Mouse (Mus musculus) liver, embryonic 12.5 days (tissue): Measurements from ENCODE around the gene Kif13a. TPM values are rescaled to one million over a fixed set of nuclear protein-coding genes. Genes with fewer than 3 reads are reported as not detected.

Source experiments
- ATAC-seq: fragments of 200-750 bp; cut with Nextera tagmentation; 2 replicates; pipeline ENCODE4 v1.8.0; 2017; ENCODE audit warnings: moderate number of reproducible peaks, mild to moderate bottlenecking, moderate library complexity
- H3K27ac ChIP-seq: fragments of 300-500 bp; sonication (generic); 2 replicates; pipeline ENCODE4 v1.5.1; 2016; ENCODE audit warnings: mild to moderate bottlenecking
- H3K27me3 ChIP-seq: fragments of 300-500 bp; sonication (generic); replicated peaks from 2 replicates; pipeline ENCODE4 v1.6.1; 2016; ENCODE audit warnings: mild to moderate bottlenecking, moderate library complexity
- H3K36me3 ChIP-seq: fragments of 300-500 bp; sonication (generic); 2 replicates; pipeline ENCODE4 v1.6.1; 2016; ENCODE audit warnings: mild to moderate bottlenecking, moderate library complexity
- H3K4me1 ChIP-seq: fragments of 300-500 bp; sonication (generic); 2 replicates; pipeline ENCODE4 v1.6.1; 2016
- H3K4me2 ChIP-seq: fragments of 300-500 bp; sonication (generic); 2 replicates; pipeline ENCODE4 v1.6.1; 2016; ENCODE audit warnings: mild to moderate bottlenecking, moderate library complexity
- H3K4me3 ChIP-seq: fragments of 300-500 bp; sonication (generic); 2 replicates; pipeline ENCODE4 v1.5.1; 2016; ENCODE audit warnings: mild to moderate bottlenecking, moderate library complexity
- H3K9ac ChIP-seq: fragments of 300-500 bp; sonication (generic); 2 replicates; pipeline ENCODE4 v1.6.1; 2016; ENCODE audit warnings: mild to moderate bottlenecking, moderate library complexity
- H3K9me3 ChIP-seq: fragments of 300-500 bp; sonication (generic); replicated peaks from 2 replicates; pipeline ENCODE4 v1.6.1; 2016; ENCODE audit warnings: mild to moderate bottlenecking, moderate library complexity
- WGBS: fragments of 180-500 bp; shearing (Covaris S2); methylation state at CpG from one replicate; pipeline ENCODE4 v1.1.7; 2016; ENCODE audit not compliant: insufficient replicate concordance; 5-methylcytosine and 5-hydroxymethylcytosine counted together
- polyA plus RNA-seq: library from polyadenylated mRNA; unstranded; fragments of >200 nt; fragmentation: Nextera tagmentation; extraction: Ambion mirVana; gene quantifications from 2 replicates; pipeline ENCODE4 v1.2.1, GENCODE M21; 2016

Gene Kif13a
- polyA plus RNA-seq, 1 experiment from 2014 or later, result 6.9 TPM

DNA sequence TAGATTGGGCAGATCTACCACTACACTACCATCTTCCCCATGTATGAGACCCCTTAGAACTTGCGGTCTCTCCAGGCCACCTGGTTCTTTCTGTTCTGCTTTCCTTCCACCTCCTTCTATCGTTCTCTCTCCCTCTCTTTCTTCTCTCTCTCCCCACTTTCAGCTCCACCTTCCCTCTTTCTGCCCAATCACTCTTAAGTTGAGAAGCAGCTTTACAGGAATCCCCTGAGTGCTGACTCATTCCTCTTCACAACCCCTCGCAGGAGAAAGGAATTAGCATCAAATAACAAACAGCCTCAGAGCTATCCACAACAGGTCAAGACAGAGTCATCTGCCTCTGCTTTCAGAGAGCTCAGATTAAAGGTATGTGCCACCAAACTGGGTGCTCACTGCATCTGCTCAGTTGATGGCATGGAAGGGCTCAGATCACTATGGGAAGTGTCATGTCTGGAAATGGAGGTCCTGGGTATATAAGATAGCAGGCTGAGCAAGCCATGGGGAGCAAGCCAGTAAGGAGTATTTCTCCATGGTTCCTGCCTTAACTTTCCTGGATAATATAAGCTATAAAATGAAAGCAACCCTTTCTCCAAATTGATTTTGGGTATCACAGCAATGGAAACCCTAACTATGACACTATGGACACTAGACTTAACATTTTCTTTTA lies 213.6 kb downstream of the Kif13a start:
- Histone ChIP-seq H3K4me3 (no peak overlapping the region), H3K9ac (0 out of 2 replicates have a peak overlapping the region, but pooled peaks have one; percentile 10), H3K27ac (peak overlapping the region; percentile 81), H3K4me1 (peaks cover 49% of the 10 kb centered on the region), H3K4me2 (peak overlapping the region; percentile 34), H3K36me3 (peaks cover 68% of the 10 kb centered on the region), H3K27me3 (no peaks in the 10 kb centered on the region), H3K9me3 (no peaks in the 10 kb centered on the region)
- WGBS, result 44% methylated on average over 3 of the region's 3 CpGs
- peak; percentile 81 for ATAC-seq

DNA sequence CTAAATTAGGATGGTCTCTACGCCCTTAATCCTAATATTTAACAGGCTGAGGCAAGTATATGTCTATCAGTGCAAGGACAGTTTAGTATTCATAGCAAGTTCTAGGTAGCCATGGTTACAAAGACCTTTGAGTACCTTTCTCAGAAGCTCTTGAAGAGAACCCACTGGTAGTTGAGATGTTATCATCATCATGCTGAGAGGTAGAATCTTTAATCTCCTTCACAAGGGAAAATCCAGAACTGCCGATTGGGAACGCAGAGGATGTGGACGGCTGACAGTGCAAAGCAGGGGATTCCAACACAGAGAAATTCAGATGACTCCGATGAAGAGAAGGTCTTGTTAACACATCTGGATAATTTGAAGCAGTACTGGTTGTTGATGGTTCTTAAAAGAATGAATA lies 216.2 kb downstream of the Kif13a start:
- H3K9me3 ChIP-seq, result no peaks in the 10 kb centered on the region
- no peak overlapping the region for H3K9ac ChIP-seq
- H3K4me3 ChIP-seq, result no peak overlapping the region
- H3K4me1 ChIP-seq, result peaks cover 29% of the 10 kb centered on the region
- H3K27me3 ChIP-seq, result no peaks in the 10 kb centered on the region
- no peak overlapping the region for H3K27ac ChIP-seq
- ATAC-seq, result no peak
- peaks cover 83% of the 10 kb centered on the region for H3K36me3 ChIP-seq
- 93% methylated on average over 5 of the region's 5 CpGs for WGBS
- H3K4me2 ChIP-seq, result no peak overlapping the region

DNA sequence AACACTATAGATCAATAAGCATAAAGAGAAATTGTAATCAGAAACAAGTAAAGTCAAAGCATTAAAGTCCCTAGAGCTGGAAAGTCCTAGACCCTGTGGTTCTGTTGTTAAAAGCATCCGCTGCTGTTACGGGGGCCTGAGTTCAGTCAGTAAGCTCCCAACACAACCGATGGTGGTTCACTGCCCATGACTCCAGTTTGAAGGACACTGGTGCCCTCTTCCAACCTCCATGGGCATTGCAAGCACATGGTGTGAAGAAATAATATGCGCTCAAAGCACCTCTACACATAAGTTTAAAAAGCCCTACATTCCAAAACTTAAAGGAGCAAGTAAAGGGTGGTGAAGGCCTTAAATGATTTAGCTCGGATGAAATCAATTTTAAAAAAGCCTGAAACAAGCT lies 226.5 kb downstream of the Kif13a start:
- Histone ChIP-seq H3K9me3 (no peaks in the 10 kb centered on the region), H3K27ac (no peak overlapping the region), H3K4me2 (no peak overlapping the region), H3K4me3 (no peak overlapping the region), H3K27me3 (no peaks in the 10 kb centered on the region), H3K9ac (no peak overlapping the region), H3K36me3 (peaks cover 79% of the 10 kb centered on the region), H3K4me1 (no peaks in the 10 kb centered on the region)
- no peak for ATAC-seq
- 83% methylated on average over 5 of the region's 5 CpGs for WGBS

DNA sequence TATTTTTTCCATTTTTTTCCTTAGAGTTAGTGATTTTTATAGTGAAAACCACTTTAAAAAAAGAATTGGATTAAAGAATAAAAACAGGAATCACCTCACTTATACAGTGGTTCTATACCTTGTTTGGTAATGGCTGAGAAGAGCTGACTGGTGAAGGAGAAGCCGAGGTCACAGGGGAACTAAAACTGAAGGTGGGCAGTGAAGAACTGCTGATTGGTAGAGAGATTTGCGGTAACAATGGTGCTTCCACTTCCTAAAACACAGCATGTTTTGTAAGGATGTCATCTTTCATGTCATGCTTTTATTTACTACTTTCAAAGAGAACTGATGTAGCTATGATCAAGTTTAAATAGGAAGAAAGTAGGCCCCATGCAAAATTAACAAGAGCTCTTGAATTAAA lies 228.2 kb downstream of the Kif13a start:
- no peak for ATAC-seq
- no peaks in the 10 kb centered on the region for H3K4me1 ChIP-seq
- no peak overlapping the region for H3K4me3 ChIP-seq
- 79% methylated on average over 2 of the region's 2 CpGs for WGBS
- H3K27me3 ChIP-seq, result no peaks in the 10 kb centered on the region
- peaks cover 79% of the 10 kb centered on the region for H3K36me3 ChIP-seq
- no peak overlapping the region for H3K27ac ChIP-seq
- H3K9me3 ChIP-seq, result no peaks in the 10 kb centered on the region
- no peak overlapping the region for H3K9ac ChIP-seq
- H3K4me2 ChIP-seq, result no peak overlapping the region

DNA sequence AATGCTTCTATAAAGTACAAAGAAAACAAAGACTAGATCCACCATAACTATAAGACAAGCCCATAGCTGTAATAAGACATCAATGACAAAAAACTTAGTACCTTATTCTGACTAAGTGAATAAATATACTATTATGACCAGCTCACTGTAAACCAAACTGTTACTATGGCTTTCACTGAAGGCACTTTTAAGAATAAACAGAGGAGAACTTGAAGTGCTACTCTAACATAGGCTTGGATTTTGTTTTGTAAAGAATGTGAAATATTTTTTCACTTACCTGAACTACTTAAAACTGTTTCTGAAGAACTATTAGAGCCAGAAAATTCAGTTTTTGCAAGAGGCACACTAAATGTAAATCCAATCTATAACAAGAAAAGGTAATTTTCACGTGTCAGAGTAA lies 230.3 kb downstream of the Kif13a start:
- H3K27me3 ChIP-seq, result no peaks in the 10 kb centered on the region
- H3K27ac ChIP-seq, result no peak overlapping the region
- no peaks in the 10 kb centered on the region for H3K9me3 ChIP-seq
- WGBS, result 86% methylated on average over 1 of the region's 1 CpGs
- H3K4me1 ChIP-seq, result no peaks in the 10 kb centered on the region
- no peak overlapping the region for H3K4me3 ChIP-seq
- peaks cover 83% of the 10 kb centered on the region for H3K36me3 ChIP-seq
- no peak overlapping the region for H3K9ac ChIP-seq
- H3K4me2 ChIP-seq, result no peak overlapping the region
- ATAC-seq, result no peak

Other genes with a start within 250 kb of the Kif13a start
- gene Nup153, start 201.9 kb downstream of the Kif13a start, polyA plus RNA-seq, result 38.3 and 39.0 TPM in 2 replicates
- gene Nhlrc1, start 85.0 kb upstream of the Kif13a start, polyA plus RNA-seq, result 0.90 and 1.0 TPM in 2 replicates
- gene Kdm1b, start 113.6 kb upstream of the Kif13a start, polyA plus RNA-seq, result 4.1 and 4.8 TPM in 2 replicates
- gene Tpmt, start 114.9 kb upstream of the Kif13a start, polyA plus RNA-seq, result 10.0 and 10.1 TPM in 2 replicates
- 421 and 461 TPM in 2 replicates for gene Dek, start 176.3 kb upstream of the Kif13a start, polyA plus RNA-seq
- gene Rnf144b, start 192.8 kb upstream of the Kif13a start, polyA plus RNA-seq, result 0.61 and 0.68 TPM in 2 replicates